Mouse (Mus musculus) adrenal gland, adult (tissue): ENCODE measurements around the gene Lce3c.
A peak's percentile ranks its signal among the peaks of the same experiment; 100 is the strongest.

Source experiments
- DNase-seq, 2 experiments: peaks; one replicate each; pipeline ENCODE4 v3.0.0; 2022 to 2023; ENCODE audit warnings: low spot score in 1 of 2; ENCODE audit not compliant: inconsistent age in 2 of 2

Lce3c gene

DNA sequence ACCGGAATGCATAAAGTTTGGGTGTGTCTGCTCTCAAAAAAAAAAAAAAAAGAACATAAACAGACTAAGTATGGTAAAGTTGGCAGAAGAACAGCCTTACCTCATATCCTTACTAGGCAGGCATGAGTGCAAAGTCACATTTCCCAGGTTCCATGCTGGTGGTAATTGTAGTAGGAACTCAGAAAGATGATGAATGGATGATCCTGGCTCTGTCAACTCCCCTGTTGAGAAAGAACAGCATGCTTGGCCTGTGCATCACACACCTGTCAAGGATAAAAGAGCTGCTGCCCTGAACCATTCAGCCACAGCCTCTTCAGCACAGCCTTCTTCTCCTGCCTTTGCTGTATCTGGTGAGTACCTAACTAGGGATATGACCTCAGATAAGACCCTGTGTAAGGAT is at the start of gene Lce3c:
Gene Lce3c, plus strand, starts transcription at position 301 of the 400 bp plus-strand sequence.
- no peak for DNase-seq

DNA sequence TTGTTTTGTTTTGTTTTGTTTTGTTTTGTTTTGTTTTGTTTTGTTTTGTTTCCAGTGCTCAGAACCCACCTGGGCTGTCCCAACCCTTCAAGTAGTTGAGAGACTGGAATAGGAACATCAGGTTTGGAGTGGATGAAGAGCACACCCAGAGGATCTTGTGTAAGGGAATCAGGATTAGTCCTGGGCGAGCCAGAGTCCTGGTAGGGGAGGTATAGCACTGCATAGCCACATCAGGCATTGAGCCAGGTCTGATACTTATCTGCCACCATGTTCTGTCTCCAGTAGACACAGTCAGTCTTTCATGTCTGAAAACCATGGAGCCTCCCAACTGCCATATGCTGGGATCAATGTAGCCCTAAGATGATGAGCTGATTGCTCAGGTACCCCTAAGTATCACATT is 49.8 kb upstream of the Lce3c start:
- DNase-seq = no peak

DNA sequence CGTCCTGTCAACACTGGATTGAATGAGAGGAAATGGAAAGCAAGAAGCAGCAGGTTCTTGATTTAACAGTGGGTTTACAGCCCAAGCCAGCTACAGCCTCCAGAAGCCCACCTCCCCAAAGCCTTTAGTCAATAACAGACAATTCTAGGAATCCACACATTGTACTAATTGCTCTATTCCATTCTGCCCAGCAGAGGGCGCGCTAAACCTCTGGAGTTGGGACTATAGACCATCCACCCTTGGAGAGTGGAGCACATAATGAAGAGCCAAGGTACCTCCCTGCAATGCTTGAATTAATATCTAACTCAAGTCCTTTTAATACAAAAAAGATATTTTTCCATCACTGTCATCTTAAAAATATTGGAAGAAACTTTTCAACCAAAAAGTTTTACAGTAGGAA is 41.3 kb upstream of the Lce3c start:
- peak; percentile 15 to 64 for DNase-seq

DNA sequence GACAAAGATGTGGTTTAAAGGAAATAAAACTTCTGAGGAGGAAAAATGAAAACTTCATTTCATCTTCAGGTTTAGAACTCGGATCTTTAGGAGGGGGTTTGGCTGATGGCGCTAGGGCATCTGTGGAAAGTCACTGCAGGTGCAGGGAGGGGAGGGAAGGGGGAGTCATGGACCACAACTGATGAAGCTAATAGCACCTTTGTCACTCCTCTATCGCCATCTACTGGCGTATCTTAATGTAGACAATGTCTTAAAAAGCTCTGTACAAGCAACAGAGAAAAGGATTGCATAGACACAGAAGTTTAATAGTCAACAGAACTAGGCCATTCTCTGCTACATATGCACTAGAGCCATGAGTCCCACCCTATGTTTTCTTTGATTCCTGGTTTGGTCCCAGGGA is 40.6 kb upstream of the Lce3c start:
- DNase-seq = no peak

DNA sequence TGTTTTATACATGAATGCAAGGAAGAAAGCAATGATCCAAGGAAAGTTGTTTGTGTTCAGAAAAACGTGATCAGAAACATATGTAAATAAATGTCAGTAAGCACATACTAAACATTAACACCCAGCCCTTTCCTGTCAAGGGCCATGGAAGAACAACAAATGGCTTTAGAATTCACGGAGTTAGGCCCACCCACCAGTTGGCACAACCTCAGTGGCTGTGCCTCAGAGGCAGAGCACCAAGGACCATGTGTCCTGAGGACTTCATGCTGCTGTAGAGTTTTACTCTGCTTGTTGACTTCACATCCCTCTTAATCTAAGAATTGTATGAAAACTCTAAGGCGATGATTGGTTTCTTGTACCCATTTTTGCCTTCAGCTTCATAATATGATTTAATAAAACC is 39.1 kb upstream of the Lce3c start:
- no peak for DNase-seq

DNA sequence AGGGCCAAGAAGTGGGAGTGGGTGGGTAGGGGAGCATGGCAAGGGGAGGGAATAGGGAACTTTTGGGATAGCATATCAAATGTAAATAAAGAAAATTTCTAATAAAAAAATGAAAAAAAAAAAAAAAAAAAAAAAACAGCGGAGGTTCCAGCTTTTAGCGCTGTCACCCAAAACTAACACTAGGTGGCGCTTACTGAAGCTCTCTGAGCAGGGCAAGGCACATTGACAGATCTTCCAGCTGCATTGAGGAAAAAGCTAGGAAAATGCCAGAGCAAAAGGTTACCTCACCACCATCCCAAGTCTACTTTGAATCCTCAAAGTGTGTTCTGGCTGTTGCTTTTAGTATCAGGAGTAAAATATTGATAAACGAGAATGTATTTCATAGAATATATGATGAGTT is 36.7 kb upstream of the Lce3c start:
- peak in 1 of 2 experiments; percentile 41 for DNase-seq

DNA sequence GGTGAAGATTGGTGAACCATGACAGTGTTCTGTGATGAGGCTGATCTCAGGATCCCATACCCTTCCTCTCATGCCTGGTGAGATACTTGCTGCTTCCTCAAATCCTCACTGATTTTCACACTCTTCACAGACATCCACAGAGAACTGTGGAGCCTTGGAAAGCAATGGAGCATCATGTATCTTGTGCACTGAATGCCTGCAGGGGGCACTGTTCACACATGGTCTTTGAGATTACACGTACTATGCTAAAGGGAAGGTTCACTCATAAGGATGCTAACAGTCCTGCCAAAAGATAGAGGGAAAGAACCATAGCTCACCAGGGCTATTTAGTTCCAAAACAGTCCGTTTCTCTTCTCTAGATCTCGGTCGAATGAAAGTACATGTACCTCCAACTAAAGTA is 23.9 kb upstream of the Lce3c start:
- DNase-seq = peak; percentile 6 to 60

DNA sequence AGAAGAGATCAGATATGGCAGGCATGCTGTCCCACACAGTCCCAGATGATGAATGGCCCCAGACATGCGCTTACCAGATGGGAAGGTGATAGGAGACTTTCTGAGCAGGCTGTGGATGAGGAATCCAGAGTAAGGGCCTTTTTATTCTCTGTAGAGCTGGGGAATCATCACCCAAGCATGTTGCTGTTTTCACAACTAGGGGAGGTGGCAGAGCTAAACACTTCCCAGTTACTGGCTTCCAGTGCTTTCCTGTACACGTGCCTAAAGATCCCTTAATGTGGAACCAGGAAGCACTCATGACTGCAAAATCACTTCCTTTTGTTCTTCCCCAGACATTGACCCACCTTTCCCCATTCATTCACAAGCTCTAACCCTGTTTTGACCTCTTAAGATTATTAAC is 18.2 kb upstream of the Lce3c start, which contains the start of gene Lce3a:
Gene Lce3a, minus strand, starts transcription at position 101 of the 400 bp plus-strand sequence.
- DNase-seq = no peak

DNA sequence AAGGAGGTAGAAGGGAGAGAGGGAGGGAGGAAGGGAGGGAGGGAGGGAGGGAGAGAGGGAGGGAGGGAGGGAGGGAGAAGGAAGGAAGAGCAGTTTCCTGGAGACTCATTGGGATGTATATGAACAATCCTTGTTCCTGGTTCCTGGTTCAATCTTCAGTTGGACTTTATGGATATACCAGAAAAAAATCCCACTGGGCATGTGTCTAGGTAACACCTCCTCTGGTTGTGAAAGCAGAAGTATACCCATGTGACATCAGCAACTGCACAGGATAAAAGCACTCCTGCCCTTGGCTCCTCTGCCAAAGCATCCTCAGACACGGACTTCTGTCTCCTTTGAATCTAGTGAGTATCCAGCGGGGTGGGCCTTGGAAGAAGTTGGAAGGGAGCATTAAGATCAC is 11.6 kb upstream of the Lce3c start, which contains the start of gene Lce3b:
Gene Lce3b, plus strand, starts transcription at position 301 of the 400 bp plus-strand sequence.
- DNase-seq = no peak

DNA sequence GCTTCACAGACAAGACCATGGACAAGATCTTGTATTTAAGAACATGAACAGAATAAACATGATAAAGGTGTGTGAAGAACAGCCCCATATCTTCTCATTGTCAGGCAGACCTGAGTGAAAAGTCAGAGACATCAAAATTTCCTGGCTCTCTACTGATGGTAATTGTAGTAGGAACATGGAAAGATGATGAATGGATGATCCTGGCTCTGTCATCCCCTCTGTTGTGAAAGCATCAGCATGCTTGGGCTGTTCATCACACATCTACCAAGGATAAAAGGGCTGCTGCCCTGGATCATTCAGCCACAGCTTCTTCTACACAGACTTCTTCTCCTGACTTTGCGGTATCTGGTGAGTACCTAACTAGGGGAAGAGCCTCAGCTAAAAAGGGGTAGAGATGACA is 12.8 kb downstream of the Lce3c start, which contains the start of gene Lce3d:
Gene Lce3d, plus strand, starts transcription at position 301 of the 400 bp plus-strand sequence.
- DNase-seq = no peak

DNA sequence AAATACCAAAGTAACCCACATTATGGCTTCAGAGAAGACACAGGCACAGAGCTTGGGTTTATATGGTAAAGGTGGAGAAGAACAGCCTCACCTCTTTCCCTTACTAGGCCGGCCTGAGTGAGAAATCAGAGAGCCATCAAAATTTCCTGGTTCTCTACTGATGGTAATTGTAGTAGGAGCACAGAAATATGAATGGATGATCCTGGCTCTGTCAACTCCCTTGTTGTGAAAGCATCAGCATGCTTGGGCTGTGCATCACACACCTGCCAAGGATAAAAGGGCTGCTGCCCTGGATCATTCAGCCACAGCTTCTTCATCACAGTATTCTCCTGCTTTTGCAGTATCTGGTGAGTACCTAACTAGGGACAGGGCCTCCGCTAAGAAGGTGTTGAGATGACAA is 22.5 kb downstream of the Lce3c start, which contains the start of gene Lce3e:
Gene Lce3e, plus strand, starts transcription at position 301 of the 400 bp plus-strand sequence.
- DNase-seq = no peak

DNA sequence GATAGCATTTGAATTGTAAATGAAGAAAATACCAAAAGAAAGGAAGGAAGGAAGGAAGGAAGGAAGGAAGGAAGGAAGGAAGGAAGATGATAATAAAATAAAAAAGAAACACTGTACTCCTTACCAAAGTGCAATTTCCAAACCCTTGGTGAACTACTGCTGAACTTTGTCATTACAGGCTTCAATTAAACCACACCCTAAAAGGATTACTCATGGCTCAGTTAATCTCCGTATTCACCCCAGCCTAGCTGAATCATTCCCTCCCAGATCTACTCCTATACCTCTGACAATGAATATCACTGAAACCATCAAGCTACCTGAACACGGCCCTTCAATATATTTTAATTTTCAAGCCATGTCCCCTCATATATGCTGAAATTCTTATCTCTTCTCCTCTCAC is 34.2 kb downstream of the Lce3c start:
- DNase-seq = no peak

DNA sequence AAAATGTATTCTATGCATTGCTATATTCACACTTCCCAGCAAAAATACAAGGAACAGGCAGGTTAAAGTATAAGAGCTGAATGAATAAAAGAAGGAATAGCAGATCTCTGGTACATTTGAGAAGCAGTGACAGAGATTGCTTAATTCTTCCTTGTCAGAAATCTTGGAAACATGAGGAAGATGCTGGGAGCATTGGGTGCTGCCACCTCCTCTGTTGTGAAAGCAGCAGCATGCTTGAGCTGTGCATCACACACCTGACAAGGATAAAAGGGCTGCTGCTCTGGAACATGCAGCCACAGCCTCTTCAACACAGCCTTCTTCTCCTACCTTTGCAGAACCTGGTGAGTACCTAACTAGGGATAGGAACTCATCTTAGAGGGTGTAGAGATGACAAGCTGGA is 47.6 kb downstream of the Lce3c start, which contains the start of gene Lce3f:
Gene Lce3f, plus strand, starts transcription at position 301 of the 400 bp plus-strand sequence.
- no peak for DNase-seq
